Mouse (Mus musculus): ENCODE results near the gene Vars.
"Not testable (repeated sequence)": the region's sequence is repeated elsewhere in the genome, so short reads cannot be mapped to it uniquely, and the experiment has no call there.

Gene Vars

GRCm38 (mm10) chr17:34972069-34972749 lies 28.6 kb upstream of the Vars start, which contains the start of the genes Hspa1a and Hspa1l:
Gene Hspa1a (minus strand): TSS chr17:34972156.
Gene Hspa1l (plus strand): TSS chr17:34972703.
- DNase-seq (ENCODE audit: low spot score in 2 of 2) = peak; percentile 96 to 97

- DNase-seq (ENCODE audit: low spot score in 2 of 2) = no peak
Measured at GRCm38 (mm10) chr17:34975581-34976492, 24.9 kb upstream of the Vars start.

GRCm38 (mm10) chr17:34977000-34977399 lies 23.8 kb upstream of the Vars start:
- no peak for DNase-seq (ENCODE audit: low spot score in 2 of 2)

- no peak for DNase-seq (ENCODE audit: low spot score in 2 of 2)
Measured at GRCm38 (mm10) chr17:34978239-34978638, 22.5 kb upstream of the Vars start.

GRCm38 (mm10) chr17:34979631-34980030 lies 21.2 kb upstream of the Vars start:
- DNase-seq (ENCODE audit: low spot score in 2 of 2) = no peak

GRCm38 (mm10) chr17:34980655-34981054 lies 20.1 kb upstream of the Vars start:
- DNase-seq (ENCODE audit: low spot score in 2 of 2) = peak in 1 of 2 experiments; percentile 57

GRCm38 (mm10) chr17:34981690-34982180 lies 19.1 kb upstream of the Vars start, which contains the start of gene Lsm2:
Gene Lsm2 (plus strand): TSS chr17:34981862.
- peak; percentile 93 to 94 for DNase-seq (ENCODE audit: low spot score in 2 of 2)

- DNase-seq (ENCODE audit: low spot score in 2 of 2) = no peak
Measured at GRCm38 (mm10) chr17:34982328-34982727, 18.5 kb upstream of the Vars start.

GRCm38 (mm10) chr17:34984218-34984617 lies 16.6 kb upstream of the Vars start:
- no peak for DNase-seq (ENCODE audit: low spot score in 2 of 2)

GRCm38 (mm10) chr17:34994751-34995150 lies 6.0 kb upstream of the Vars start:
- no peak for DNase-seq (ENCODE audit: low spot score in 2 of 2)

- DNase-seq (ENCODE audit: low spot score in 2 of 2) = not testable (repeated sequence)
Measured at GRCm38 (mm10) chr17:34995192-34995591, 5.6 kb upstream of the Vars start.

- not testable (repeated sequence) for DNase-seq (ENCODE audit: low spot score in 2 of 2)
Measured at GRCm38 (mm10) chr17:34995927-34996326, 4.9 kb upstream of the Vars start.

GRCm38 (mm10) chr17:34996411-34997141 lies 4.2 kb upstream of the Vars start:
- no peak for DNase-seq (ENCODE audit: low spot score in 2 of 2)

- no peak for DNase-seq (ENCODE audit: low spot score in 2 of 2)
Measured at GRCm38 (mm10) chr17:34997142-34997483, 3.7 kb upstream of the Vars start.

- no peak for DNase-seq (ENCODE audit: low spot score in 2 of 2)
Measured at GRCm38 (mm10) chr17:34998526-34999430, 2.0 kb upstream of the Vars start.

- DNase-seq (ENCODE audit: low spot score in 2 of 2) = not testable (repeated sequence)
Measured at GRCm38 (mm10) chr17:34999871-35000716, 693 bp upstream of the Vars start.

- peak in 1 of 2 experiments; percentile 31 for DNase-seq (ENCODE audit: low spot score in 2 of 2)
Measured at GRCm38 (mm10) chr17:35001452-35002152, 815 bp downstream of the Vars start.

GRCm38 (mm10) chr17:35002153-35002865 lies 1.5 kb downstream of the Vars start:
- no peak for DNase-seq (ENCODE audit: low spot score in 2 of 2)
